Mouse (Mus musculus) liver, embryonic 11.5 days (tissue): Measurements from ENCODE around the gene Nup210l. TPM values are rescaled to one million over a fixed set of nuclear protein-coding genes. Genes with fewer than 3 reads are reported as not detected.

Experiments used
- ATAC-seq: fragments of 200-750 bp; cut with Nextera tagmentation; replicated peaks from 2 replicates; pipeline ENCODE4 v1.8.0; 2017; ENCODE audit warnings: moderate number of reproducible peaks, mild to moderate bottlenecking, moderate TSS enrichment, moderate library complexity; ENCODE audit not compliant: low FRiP score
- DNase-seq: peaks from one replicate; pipeline ENCODE4 v3.0.0-alpha.2; 2017; ENCODE audit warnings: low spot score
- H3K27ac ChIP-seq: fragments of 300-500 bp; sonication (generic); 2 replicates; pipeline ENCODE4 v1.5.1; 2014; ENCODE audit warnings: mild to moderate bottlenecking, low read depth, low read length, control low read depth
- H3K27me3 ChIP-seq: fragments of 300-500 bp; sonication (generic); replicated peaks from 2 replicates; pipeline ENCODE4 v1.6.1; 2014; ENCODE audit warnings: low read length, mixed read lengths; ENCODE audit not compliant: control insufficient read depth, insufficient read depth
- H3K36me3 ChIP-seq: fragments of 300-500 bp; sonication (generic); 2 replicates; pipeline ENCODE4 v1.6.1; 2014; ENCODE audit warnings: mild to moderate bottlenecking, low read length, moderate library complexity, mixed read lengths; ENCODE audit not compliant: control insufficient read depth, insufficient read depth
- H3K4me1 ChIP-seq: fragments of 300-500 bp; sonication (generic); replicated peaks from 2 replicates; pipeline ENCODE4 v1.6.1; 2014; ENCODE audit warnings: low read length, mixed read lengths; ENCODE audit not compliant: control insufficient read depth, insufficient read depth
- H3K4me2 ChIP-seq: fragments of 300-500 bp; sonication (generic); 2 replicates; pipeline ENCODE4 v1.6.1; 2014; ENCODE audit warnings: mild to moderate bottlenecking, control low read depth, moderate library complexity
- H3K4me3 ChIP-seq: fragments of 300-500 bp; sonication (generic); 2 replicates; pipeline ENCODE4 v1.5.1; 2014; ENCODE audit warnings: low read depth, low read length, control low read depth
- H3K9ac ChIP-seq: fragments of 300-500 bp; sonication (generic); 2 replicates; pipeline ENCODE4 v1.6.1; 2014; ENCODE audit warnings: low read depth, low read length, control low read depth
- H3K9me3 ChIP-seq: fragments of 300-500 bp; sonication (generic); 2 replicates; pipeline ENCODE4 v1.6.1; 2016; ENCODE audit warnings: low read length, inconsistent platforms, mixed read lengths; ENCODE audit not compliant: control insufficient read depth
- WGBS: fragments of 180-500 bp; shearing (Covaris S2); extraction: QIAGEN DNeasy Blood & Tissue Kit; methylation state at CpG from one replicate; pipeline ENCODE4 v1.1.7; 2014; 5-methylcytosine and 5-hydroxymethylcytosine counted together
- polyA plus RNA-seq: library from polyadenylated mRNA; unstranded; fragments of >200 nt; fragmentation: Nextera tagmentation; extraction: Ambion mirVana; gene quantifications from 2 replicates; pipeline ENCODE4 v1.2.1, GENCODE M21; 2014

Nup210l gene
- polyA plus RNA-seq, 1 experiment from 2014 or later: 0.49 TPM

DNA sequence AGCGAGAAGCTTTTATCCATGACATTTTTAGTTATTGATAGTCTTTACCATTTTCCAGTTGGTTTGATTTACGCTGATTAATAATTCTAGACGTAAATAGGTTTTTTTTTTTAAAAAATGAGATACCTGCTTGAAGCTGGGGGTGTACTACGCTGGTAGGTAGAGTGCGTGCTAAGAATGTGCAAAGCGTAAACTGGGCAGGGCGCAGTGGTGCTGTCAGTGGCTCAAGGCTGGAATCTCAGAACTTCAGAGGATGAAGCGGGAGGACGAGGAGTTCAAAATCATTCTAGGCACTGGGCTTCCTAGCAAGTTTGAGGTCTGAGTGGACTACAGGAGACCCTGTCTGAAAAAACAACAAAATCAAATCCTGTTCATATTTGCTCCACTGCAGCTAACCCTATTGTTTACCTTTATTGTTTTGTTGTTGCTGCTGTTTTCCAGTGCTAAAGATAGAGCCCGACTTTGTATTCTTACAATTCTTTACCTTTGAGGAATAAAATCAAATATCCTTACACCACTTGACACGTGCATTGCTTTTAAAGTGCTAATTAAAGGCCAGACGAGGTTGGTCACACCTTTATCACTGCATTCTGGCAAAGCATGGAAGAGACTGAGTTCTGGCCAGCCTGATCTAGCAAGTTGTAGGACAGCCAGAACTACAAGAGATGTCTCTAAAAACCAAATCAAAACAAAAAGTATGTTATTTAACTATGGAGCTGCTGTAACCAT lies 110.2 kb downstream of the Nup210l start:
- whole genome bisulfite sequencing: 14% methylated on average over 12 of the region's 12 CpGs
- no peaks in the 10 kb centered on the region for H3K9me3 ChIP-seq
- H3K9ac ChIP-seq: peak overlapping the region; percentile 94
- no peaks in the 10 kb centered on the region for H3K27me3 ChIP-seq
- H3K4me2 ChIP-seq: peak overlapping the region; percentile 82
- H3K4me1 ChIP-seq: peaks cover 11% of the 10 kb centered on the region
- no peak for DNase-seq
- H3K4me3 ChIP-seq: peak overlapping the region; percentile 82
- H3K27ac ChIP-seq: no peak overlapping the region
- ATAC-seq: peak; percentile 44; the same call in 1 of the 2 replicates
- H3K36me3 ChIP-seq: peaks cover 24% of the 10 kb centered on the region

DNA sequence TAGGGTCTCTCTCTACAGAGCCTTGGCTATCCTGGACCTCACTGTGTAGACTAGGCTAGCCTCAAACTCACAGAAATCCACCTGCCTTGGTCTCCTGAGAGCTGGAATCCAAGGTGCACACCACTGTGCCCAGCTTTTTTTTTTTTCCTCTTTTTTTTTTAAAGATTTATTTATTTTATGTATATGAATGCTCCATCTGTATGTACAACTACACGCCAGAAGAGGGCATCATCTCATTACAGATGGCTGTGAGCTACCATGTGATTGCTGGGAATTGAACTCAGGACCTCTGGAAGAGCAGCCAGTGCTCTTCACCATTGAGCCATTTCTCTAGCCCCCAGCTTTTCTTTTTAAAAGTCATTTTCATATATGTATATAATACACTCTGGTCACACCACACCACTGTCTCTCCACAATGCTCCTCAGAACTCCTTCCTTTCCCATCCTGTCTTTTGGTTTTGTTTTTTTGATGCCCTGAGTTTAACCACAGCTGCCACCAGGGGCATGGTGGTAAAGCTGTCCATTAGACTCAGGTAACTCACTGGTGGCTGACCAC lies 112.0 kb downstream of the Nup210l start:
- H3K27ac ChIP-seq: no peak overlapping the region
- peaks cover 8% of the 10 kb centered on the region for H3K36me3 ChIP-seq
- 28% methylated on average over 1 of the region's 1 CpGs for WGBS
- H3K9ac ChIP-seq: no peak overlapping the region
- H3K9me3 ChIP-seq: no peaks in the 10 kb centered on the region
- no peak overlapping the region for H3K4me2 ChIP-seq
- no peaks in the 10 kb centered on the region for H3K27me3 ChIP-seq
- peaks cover 18% of the 10 kb centered on the region for H3K4me1 ChIP-seq
- ATAC-seq: no peak
- no peak overlapping the region for H3K4me3 ChIP-seq
- DNase-seq: no peak

DNA sequence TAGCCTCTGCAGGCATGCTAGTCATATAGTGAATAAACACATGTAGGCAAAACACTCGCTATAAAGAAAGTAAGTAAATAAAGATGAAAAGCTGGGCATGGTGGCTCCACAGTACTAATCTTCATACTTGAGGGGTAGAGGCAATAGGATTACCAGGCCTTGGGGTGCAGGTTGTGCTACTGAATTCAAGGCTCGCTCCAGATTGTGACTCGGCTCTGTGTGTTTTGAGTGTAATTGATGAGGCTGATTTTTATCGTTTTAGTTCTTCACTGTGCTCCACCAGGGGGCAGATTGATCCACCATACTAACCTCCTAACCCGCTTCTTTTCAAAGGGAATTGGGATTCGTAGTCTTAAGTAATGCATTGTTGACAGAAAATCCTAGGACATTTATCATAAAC lies 116.2 kb downstream of the Nup210l start:
- 12% methylated on average over 6 of the region's 6 CpGs for WGBS
- peak overlapping the region; percentile 70; the same call in 1 of the 2 replicates for H3K27ac ChIP-seq
- no peak for DNase-seq

DNA sequence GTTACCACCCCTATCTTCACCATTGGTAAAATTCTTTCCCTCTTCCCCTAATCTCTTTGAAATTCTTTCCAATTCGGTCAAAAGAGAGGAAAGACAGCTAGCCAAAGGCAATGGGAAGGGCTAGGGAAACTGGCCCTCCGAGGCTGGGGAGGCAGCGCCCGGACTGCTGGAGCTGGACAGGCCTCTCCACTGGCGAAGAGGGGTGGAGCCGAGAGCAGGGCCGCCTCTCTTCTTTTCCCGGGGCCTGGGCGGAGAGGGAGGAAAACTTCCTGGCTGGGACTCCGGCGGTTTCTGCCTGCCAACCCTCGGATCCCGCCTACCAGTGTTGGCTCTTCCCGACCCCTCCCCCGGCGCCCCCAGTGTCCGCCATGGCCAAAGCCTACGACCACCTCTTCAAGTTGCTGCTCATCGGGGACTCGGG lies 116.6 kb downstream of the Nup210l start:
- WGBS: under 1% methylated on average over 20 of the region's 20 CpGs
- H3K27me3 ChIP-seq: no peaks in the 10 kb centered on the region

More for the DNA sequence above, 116.2 kb downstream of the Nup210l start:
- H3K36me3 ChIP-seq: peaks cover under 1% of the 10 kb centered on the region; the same call in 1 of the 2 replicates
- H3K9ac ChIP-seq: peak overlapping the region; percentile 46; the same call in 1 of the 2 replicates
- peak overlapping the region; percentile 95 for H3K4me2 ChIP-seq
- peak overlapping the region; percentile 58 for H3K4me3 ChIP-seq
- H3K4me1 ChIP-seq: peaks cover 21% of the 10 kb centered on the region
- 0 out of 2 replicates have a peak, but pooled peaks have one; percentile 46 for ATAC-seq
- no peaks in the 10 kb centered on the region for H3K9me3 ChIP-seq
- H3K27me3 ChIP-seq: no peaks in the 10 kb centered on the region

DNA sequence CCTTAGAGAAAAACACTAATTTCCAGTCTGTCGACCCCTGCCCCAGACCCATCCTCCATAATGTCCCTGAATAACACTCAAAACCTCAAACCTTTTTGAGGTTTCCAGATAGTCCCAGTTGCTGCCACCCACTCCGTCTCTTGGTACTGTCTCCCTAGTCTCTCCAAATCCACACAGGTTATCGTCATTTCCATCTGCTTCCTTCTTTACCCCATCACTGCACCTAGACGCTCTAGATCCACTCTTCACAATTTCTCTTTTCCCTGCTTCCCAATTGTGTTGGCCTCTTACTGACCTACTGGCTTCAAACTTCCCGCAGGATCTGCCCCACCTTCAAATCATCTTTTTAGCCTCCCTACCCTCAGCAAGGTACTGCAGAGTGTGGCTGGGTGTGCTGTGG lies 117.2 kb downstream of the Nup210l start:
- Histone ChIP-seq H3K36me3 (peaks cover 5% of the 10 kb centered on the region), H3K27me3 (no peaks in the 10 kb centered on the region), H3K27ac (0 out of 2 replicates have a peak overlapping the region, but pooled peaks have one; percentile 70), H3K9ac (peak overlapping the region; percentile 68; the same call in 1 of the 2 replicates), H3K4me2 (peak overlapping the region; percentile 95), H3K4me1 (peaks cover 21% of the 10 kb centered on the region), H3K4me3 (peak overlapping the region; percentile 58), H3K9me3 (no peaks in the 10 kb centered on the region)
- no peak for ATAC-seq
- no peak for DNase-seq
- 10% methylated on average over 5 of the region's 5 CpGs for WGBS

More for the DNA sequence above, 116.6 kb downstream of the Nup210l start:
- Histone ChIP-seq H3K9me3 (no peaks in the 10 kb centered on the region), H3K4me1 (peaks cover 21% of the 10 kb centered on the region), H3K9ac (peak overlapping the region; percentile 68), H3K27ac (peak overlapping the region; percentile 70), H3K36me3 (peaks cover 5% of the 10 kb centered on the region), H3K4me2 (peak overlapping the region; percentile 95), H3K4me3 (peak overlapping the region; percentile 58)
- DNase-seq (peak; percentile 73), ATAC-seq (peak; percentile 56)

DNA sequence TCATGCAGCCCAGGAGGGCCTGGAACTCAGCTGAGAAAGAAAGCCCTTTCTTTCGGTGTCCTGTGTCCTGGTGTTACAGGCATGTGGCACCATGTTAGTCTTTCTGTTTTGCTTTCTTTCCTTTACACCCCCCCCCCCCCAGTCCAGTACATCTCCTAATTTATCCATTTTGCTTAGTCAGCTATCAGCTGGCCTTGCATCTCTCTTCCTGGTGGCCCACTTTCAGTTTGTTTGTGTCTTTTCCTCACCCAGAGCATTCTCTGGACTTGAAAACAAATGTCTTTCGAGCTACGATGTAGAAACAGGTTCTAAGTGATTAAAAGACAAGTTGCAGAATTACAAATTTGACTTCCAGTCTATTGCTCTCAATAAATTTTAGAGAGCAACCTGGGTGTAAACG lies 118.5 kb downstream of the Nup210l start:
- peaks cover 21% of the 10 kb centered on the region for H3K4me1 ChIP-seq
- H3K9me3 ChIP-seq: no peaks in the 10 kb centered on the region
- H3K4me2 ChIP-seq: no peak overlapping the region
- no peak overlapping the region for H3K9ac ChIP-seq
- no peak overlapping the region for H3K27ac ChIP-seq
- H3K27me3 ChIP-seq: no peaks in the 10 kb centered on the region
- H3K36me3 ChIP-seq: peaks cover 5% of the 10 kb centered on the region
- H3K4me3 ChIP-seq: no peak overlapping the region
- DNase-seq: no peak
- no peak for ATAC-seq
- WGBS: 77% methylated on average over 4 of the region's 4 CpGs

DNA sequence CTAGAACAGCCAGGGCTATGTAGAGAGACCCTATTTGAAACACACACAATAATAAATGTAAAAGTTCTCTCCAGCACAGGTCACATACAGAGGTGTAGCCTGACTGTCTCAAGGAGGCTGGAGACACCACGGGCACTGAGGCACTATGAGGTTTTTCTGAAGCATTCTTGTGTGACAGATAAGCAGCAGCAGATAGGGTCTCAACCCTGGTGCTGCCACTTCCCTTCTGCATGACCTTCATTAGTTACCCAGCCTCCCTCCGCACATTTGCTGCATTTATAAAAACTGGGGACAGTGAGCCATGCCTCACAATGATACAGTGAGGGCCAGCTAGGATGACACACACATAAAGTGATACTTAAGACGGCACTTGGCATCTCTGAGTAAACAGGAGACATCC lies 119.0 kb downstream of the Nup210l start:
- no peak for DNase-seq
- Histone ChIP-seq H3K4me2 (0 out of 2 replicates have a peak overlapping the region, but pooled peaks have one; percentile 8), H3K9ac (no peak overlapping the region), H3K4me3 (no peak overlapping the region), H3K27me3 (no peaks in the 10 kb centered on the region), H3K9me3 (no peaks in the 10 kb centered on the region), H3K27ac (no peak overlapping the region), H3K36me3 (peaks cover 5% of the 10 kb centered on the region), H3K4me1 (peaks cover 21% of the 10 kb centered on the region)
- no peak for ATAC-seq
- WGBS: 53% methylated on average over 3 of the region's 3 CpGs

DNA sequence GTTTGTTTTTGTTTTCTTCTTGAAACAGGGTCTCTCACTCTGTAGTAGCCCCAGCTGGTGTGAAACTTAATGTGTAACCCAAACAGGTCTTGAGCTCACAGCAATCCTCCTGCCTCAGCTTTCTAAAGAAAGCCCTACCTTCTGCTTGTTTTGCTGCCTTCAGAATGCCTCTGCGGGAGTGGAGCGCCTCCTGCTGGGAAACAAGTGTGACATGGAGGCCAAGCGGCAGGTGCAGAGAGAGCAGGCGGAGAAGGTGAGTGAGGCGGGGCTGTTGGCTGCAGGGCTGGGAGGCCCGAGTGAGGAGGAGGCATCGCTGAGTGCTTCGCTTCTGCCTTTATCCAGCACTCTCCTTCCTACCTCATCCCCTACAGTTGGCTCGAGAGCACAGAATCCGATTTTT lies 120.4 kb downstream of the Nup210l start:
- H3K4me3 ChIP-seq: no peak overlapping the region
- H3K27me3 ChIP-seq: no peaks in the 10 kb centered on the region
- no peak overlapping the region for H3K4me2 ChIP-seq
- H3K9ac ChIP-seq: no peak overlapping the region
- DNase-seq (no peak), ATAC-seq (no peak)
- H3K9me3 ChIP-seq: no peaks in the 10 kb centered on the region
- 73% methylated on average over 10 of the region's 10 CpGs for WGBS
- H3K27ac ChIP-seq: no peak overlapping the region
- H3K36me3 ChIP-seq: peaks cover 5% of the 10 kb centered on the region
- H3K4me1 ChIP-seq: peaks cover 21% of the 10 kb centered on the region
